Mouse (Mus musculus): ENCODE measurements at regions not wholly inside any gene's neighbourhood (a gene's known extent, or its start where the extent isn't known, plus 50 kb on each side); places are given as distances from the start of the nearest gene placed in this dataset.

- H3K27ac ChIP-seq (ENCODE audit: insufficient read depth, low read length): no peak overlapping the region
- H3K27me3 ChIP-seq (ENCODE audit: control insufficient read depth, insufficient read depth, low read length, poor library complexity, severe bottlenecking): no peaks in the 10 kb centered on the region
- H3K9me3 ChIP-seq (replicated peaks; ENCODE audit: control insufficient read depth, insufficient read depth, low read length, poor library complexity, severe bottlenecking): no peaks in the 10 kb centered on the region
- no peak overlapping the region for H3K4me3 ChIP-seq (ENCODE audit: low read depth, low read length)
- TF ChIP-seq CTCF (IDR thresholded peaks at IDR 0.05; ENCODE audit: low read depth, low read length): no peak
- TF ChIP-seq POLR2A (IDR thresholded peaks at IDR 0.05; ENCODE audit: insufficient read depth, low read length): no peak
- no peaks in the 10 kb centered on the region for H3K36me3 ChIP-seq (ENCODE audit: control insufficient read depth, insufficient read depth, low read length, poor library complexity, severe bottlenecking)
- no peak overlapping the region for H3K9ac ChIP-seq (ENCODE audit: low read depth, poor library complexity, severe bottlenecking)
- H3K4me1 ChIP-seq (ENCODE audit: control insufficient read depth, insufficient read depth, low read length): no peaks in the 10 kb centered on the region
Observed at GRCm38 (mm10) chr1:161692836-161693767, 95.2 kb downstream of the Fasl start.

DNA sequence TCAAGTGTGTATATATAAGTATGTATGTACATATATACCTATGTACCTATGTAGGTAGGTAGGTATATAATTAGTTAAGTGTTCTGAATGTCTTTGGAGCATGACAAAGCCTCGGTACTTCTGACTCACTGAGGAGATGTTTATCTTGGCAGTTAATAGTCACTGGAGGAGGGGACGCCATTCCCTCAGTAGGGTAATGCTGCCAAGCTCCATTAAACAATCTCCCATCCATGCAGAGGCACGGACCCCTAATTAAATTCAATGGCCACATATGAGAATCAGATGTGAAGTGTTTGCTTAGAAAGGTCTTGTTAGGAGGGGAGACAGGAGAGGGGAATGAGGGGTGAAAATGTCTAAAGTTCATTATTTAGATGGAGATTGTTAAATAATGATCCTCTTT lies 99.3 kb downstream of the Fasl start:
- H3K9me3 ChIP-seq (replicated peaks; ENCODE audit: control insufficient read depth, insufficient read depth, low read length, poor library complexity, severe bottlenecking): no peaks in the 10 kb centered on the region
- TF ChIP-seq CTCF (IDR thresholded peaks at IDR 0.05; ENCODE audit: low read depth, low read length): no peak
- TF ChIP-seq EP300 (IDR thresholded peaks at IDR 0.05; ENCODE audit: insufficient read depth, low read depth, low read length): no peak
- no peak for TF ChIP-seq POLR2A (IDR thresholded peaks at IDR 0.05; ENCODE audit: insufficient read depth, low read length)
- no peaks in the 10 kb centered on the region for H3K27me3 ChIP-seq (ENCODE audit: control insufficient read depth, insufficient read depth, low read length, poor library complexity, severe bottlenecking)
- H3K36me3 ChIP-seq (ENCODE audit: control insufficient read depth, insufficient read depth, low read length, poor library complexity, severe bottlenecking): no peaks in the 10 kb centered on the region
- no peak overlapping the region for H3K4me3 ChIP-seq (ENCODE audit: low read depth, low read length)
- H3K27ac ChIP-seq (ENCODE audit: insufficient read depth, low read length): no peak overlapping the region
- no peaks in the 10 kb centered on the region for H3K4me1 ChIP-seq (ENCODE audit: control insufficient read depth, insufficient read depth, low read length)
- H3K9ac ChIP-seq (ENCODE audit: low read depth, poor library complexity, severe bottlenecking): no peak overlapping the region

DNA sequence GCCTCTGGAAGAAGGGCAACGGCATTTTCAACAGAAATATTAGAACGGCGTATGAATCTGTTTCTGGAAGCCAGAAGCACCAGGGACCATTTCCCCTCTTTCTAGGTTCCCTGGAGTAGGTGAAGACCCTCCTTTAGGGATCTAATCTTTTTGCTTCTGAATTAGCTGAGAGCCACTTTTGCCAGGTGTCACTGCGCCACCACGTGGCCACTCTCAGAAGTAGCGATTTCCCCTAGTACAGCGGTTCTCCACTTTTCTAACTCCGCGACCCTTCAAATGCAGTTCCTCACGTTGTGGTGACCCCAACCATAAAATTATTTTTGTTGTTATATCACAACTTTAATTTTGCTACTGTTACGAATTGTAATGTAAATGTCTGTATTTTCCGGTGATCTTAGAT lies 100.7 kb downstream of the Fasl start:
- TF ChIP-seq EP300 (IDR thresholded peaks at IDR 0.05; ENCODE audit: insufficient read depth, low read depth, low read length): no peak
- TF ChIP-seq CTCF (IDR thresholded peaks at IDR 0.05; ENCODE audit: low read depth, low read length): peak; percentile 81
- no peak for TF ChIP-seq POLR2A (IDR thresholded peaks at IDR 0.05; ENCODE audit: insufficient read depth, low read length)
- Histone ChIP-seq H3K27ac (ENCODE audit: insufficient read depth, low read length) (no peak overlapping the region), H3K4me1 (ENCODE audit: control insufficient read depth, insufficient read depth, low read length) (no peaks in the 10 kb centered on the region), H3K9me3 (replicated peaks; ENCODE audit: control insufficient read depth, insufficient read depth, low read length, poor library complexity, severe bottlenecking) (no peaks in the 10 kb centered on the region), H3K27me3 (ENCODE audit: control insufficient read depth, insufficient read depth, low read length, poor library complexity, severe bottlenecking) (no peaks in the 10 kb centered on the region), H3K9ac (ENCODE audit: low read depth, poor library complexity, severe bottlenecking) (no peak overlapping the region), H3K36me3 (ENCODE audit: control insufficient read depth, insufficient read depth, low read length, poor library complexity, severe bottlenecking) (no peaks in the 10 kb centered on the region), H3K4me3 (ENCODE audit: low read depth, low read length) (no peak overlapping the region)

- Histone ChIP-seq H3K4me1 (ENCODE audit: control insufficient read depth, insufficient read depth, low read length) (no peaks in the 10 kb centered on the region), H3K27me3 (ENCODE audit: control insufficient read depth, insufficient read depth, low read length, poor library complexity, severe bottlenecking) (no peaks in the 10 kb centered on the region), H3K9ac (ENCODE audit: low read depth, poor library complexity, severe bottlenecking) (no peak overlapping the region), H3K4me3 (ENCODE audit: low read depth, low read length) (no peak overlapping the region), H3K36me3 (ENCODE audit: control insufficient read depth, insufficient read depth, low read length, poor library complexity, severe bottlenecking) (no peaks in the 10 kb centered on the region), H3K27ac (ENCODE audit: insufficient read depth, low read length) (no peak overlapping the region), H3K9me3 (replicated peaks; ENCODE audit: control insufficient read depth, insufficient read depth, low read length, poor library complexity, severe bottlenecking) (no peaks in the 10 kb centered on the region)
- TF ChIP-seq CTCF (IDR thresholded peaks at IDR 0.05; ENCODE audit: low read depth, low read length) (no peak), POLR2A (IDR thresholded peaks at IDR 0.05; ENCODE audit: insufficient read depth, low read length) (no peak), EP300 (IDR thresholded peaks at IDR 0.05; ENCODE audit: insufficient read depth, low read depth, low read length) (no peak)
Observed at GRCm38 (mm10) chr1:161680558-161680957, 107.7 kb downstream of the Fasl start.

- Histone ChIP-seq H3K9ac (ENCODE audit: low read depth, poor library complexity, severe bottlenecking) (no peak overlapping the region), H3K9me3 (replicated peaks; ENCODE audit: control insufficient read depth, insufficient read depth, low read length, poor library complexity, severe bottlenecking) (no peaks in the 10 kb centered on the region), H3K27ac (ENCODE audit: insufficient read depth, low read length) (no peak overlapping the region), H3K4me1 (ENCODE audit: control insufficient read depth, insufficient read depth, low read length) (no peaks in the 10 kb centered on the region), H3K36me3 (ENCODE audit: control insufficient read depth, insufficient read depth, low read length, poor library complexity, severe bottlenecking) (no peaks in the 10 kb centered on the region), H3K4me3 (ENCODE audit: low read depth, low read length) (no peak overlapping the region), H3K27me3 (ENCODE audit: control insufficient read depth, insufficient read depth, low read length, poor library complexity, severe bottlenecking) (no peaks in the 10 kb centered on the region)
- TF ChIP-seq POLR2A (IDR thresholded peaks at IDR 0.05; ENCODE audit: insufficient read depth, low read length): no peak
- no peak for TF ChIP-seq EP300 (IDR thresholded peaks at IDR 0.05; ENCODE audit: insufficient read depth, low read depth, low read length)
- TF ChIP-seq CTCF (IDR thresholded peaks at IDR 0.05; ENCODE audit: low read depth, low read length): no peak
Observed at GRCm38 (mm10) chr1:161670937-161671336, 117.4 kb downstream of the Fasl start.

GRCm38 (mm10) chr1:161664321-161664720 lies 124.0 kb downstream of the Fasl start:
- TF ChIP-seq CTCF (IDR thresholded peaks at IDR 0.05; ENCODE audit: low read depth, low read length): no peak
- no peak for TF ChIP-seq EP300 (IDR thresholded peaks at IDR 0.05; ENCODE audit: insufficient read depth, low read depth, low read length)
- TF ChIP-seq POLR2A (IDR thresholded peaks at IDR 0.05; ENCODE audit: insufficient read depth, low read length): no peak
- H3K27ac ChIP-seq (ENCODE audit: insufficient read depth, low read length): no peak overlapping the region
- H3K4me1 ChIP-seq (ENCODE audit: control insufficient read depth, insufficient read depth, low read length): no peaks in the 10 kb centered on the region
- H3K36me3 ChIP-seq (ENCODE audit: control insufficient read depth, insufficient read depth, low read length, poor library complexity, severe bottlenecking): no peaks in the 10 kb centered on the region
- H3K27me3 ChIP-seq (ENCODE audit: control insufficient read depth, insufficient read depth, low read length, poor library complexity, severe bottlenecking): no peaks in the 10 kb centered on the region
- no peak overlapping the region for H3K4me3 ChIP-seq (ENCODE audit: low read depth, low read length)
- H3K9me3 ChIP-seq (replicated peaks; ENCODE audit: control insufficient read depth, insufficient read depth, low read length, poor library complexity, severe bottlenecking): no peaks in the 10 kb centered on the region
- no peak overlapping the region for H3K9ac ChIP-seq (ENCODE audit: low read depth, poor library complexity, severe bottlenecking)

Data from ES-Bruce4 (cell line).